Mouse (Mus musculus): ENCODE measurements at regions not wholly inside any gene's neighbourhood (a gene's known extent, or its start where the extent isn't known, plus 50 kb on each side); places are given as distances from the start of the nearest gene placed in this dataset.

GRCm38 (mm10) chr6:117256099-117256471 lies 87.8 kb downstream of the Cxcl12 start:
- no peaks in the 10 kb centered on the region for H3K36me3 ChIP-seq
- H3K27ac ChIP-seq (replicated peaks): no peak overlapping the region
- no peak overlapping the region for H3K9ac ChIP-seq (replicated peaks)
- H3K4me3 ChIP-seq: no peak overlapping the region
- no peak for ATAC-seq (ENCODE audit: low FRiP score, low read depth)
- H3K4me2 ChIP-seq (replicated peaks): no peak overlapping the region
- 83% methylated on average over 2 of the region's 2 CpGs for WGBS
- no peaks in the 10 kb centered on the region for H3K9me3 ChIP-seq
- no peaks in the 10 kb centered on the region for H3K27me3 ChIP-seq
- H3K4me1 ChIP-seq: peaks cover 15% of the 10 kb centered on the region

GRCm38 (mm10) chr6:117257591-117257990 lies 89.3 kb downstream of the Cxcl12 start:
- 69% methylated on average over 4 of the region's 4 CpGs for WGBS
- no peaks in the 10 kb centered on the region for H3K9me3 ChIP-seq
- H3K27me3 ChIP-seq: no peaks in the 10 kb centered on the region
- no peak overlapping the region for H3K9ac ChIP-seq (replicated peaks)
- peaks cover 15% of the 10 kb centered on the region for H3K4me1 ChIP-seq
- no peaks in the 10 kb centered on the region for H3K36me3 ChIP-seq
- ATAC-seq (ENCODE audit: low FRiP score, low read depth): no peak
- no peak overlapping the region for H3K27ac ChIP-seq (replicated peaks)
- no peak overlapping the region for H3K4me3 ChIP-seq
- H3K4me2 ChIP-seq (replicated peaks): no peak overlapping the region

- Histone ChIP-seq H3K4me1 (no peaks in the 10 kb centered on the region), H3K9ac (replicated peaks) (no peak overlapping the region), H3K9me3 (no peaks in the 10 kb centered on the region), H3K27ac (replicated peaks) (no peak overlapping the region), H3K36me3 (no peaks in the 10 kb centered on the region), H3K4me2 (replicated peaks) (no peak overlapping the region), H3K27me3 (no peaks in the 10 kb centered on the region), H3K4me3 (no peak overlapping the region)
- ATAC-seq (ENCODE audit: low FRiP score, low read depth): no peak
- 82% methylated on average over 1 of the region's 1 CpGs for WGBS
These were observed 99.6 kb downstream of the Cxcl12 start for GRCm38 (mm10) chr6:117267906-117268305.

- ATAC-seq (ENCODE audit: low FRiP score, low read depth): no peak
- no peaks in the 10 kb centered on the region for H3K27me3 ChIP-seq
- H3K27ac ChIP-seq (replicated peaks): no peak overlapping the region
These were observed 100.0 kb downstream of the Cxcl12 start for GRCm38 (mm10) chr6:117268376-117268775.

DNA sequence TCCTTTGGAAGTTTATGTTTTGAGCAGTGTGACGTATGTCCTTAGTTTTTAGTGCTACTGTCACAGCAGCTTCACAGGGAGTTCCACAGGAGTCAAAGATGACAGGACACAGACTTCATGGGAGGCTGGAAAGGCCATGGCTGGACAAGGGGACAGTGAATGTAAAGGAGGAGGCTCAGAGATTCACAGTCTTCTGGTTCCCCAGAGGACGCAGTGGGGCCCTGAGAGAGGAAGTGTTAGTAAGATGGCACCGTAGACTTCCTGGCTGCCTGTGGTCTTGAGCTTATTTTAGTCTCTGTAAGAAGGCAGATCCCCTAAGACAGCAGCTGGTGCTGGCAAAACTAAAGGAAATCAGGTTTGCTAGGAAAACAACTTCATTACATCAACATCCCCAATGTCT lies 101.9 kb downstream of the Cxcl12 start:
- H3K27ac ChIP-seq (replicated peaks): no peak overlapping the region
- WGBS: 91% methylated on average over 3 of the region's 3 CpGs
- ATAC-seq (ENCODE audit: low FRiP score, low read depth): no peak

More at GRCm38 (mm10) chr6:117268376-117268775, 100.0 kb downstream of the Cxcl12 start:
- H3K4me2 ChIP-seq (replicated peaks): no peak overlapping the region
- H3K4me3 ChIP-seq: no peak overlapping the region
- no peak overlapping the region for H3K9ac ChIP-seq (replicated peaks)
- no peaks in the 10 kb centered on the region for H3K9me3 ChIP-seq
- H3K36me3 ChIP-seq: no peaks in the 10 kb centered on the region
- 84% methylated on average over 2 of the region's 2 CpGs for WGBS
- no peaks in the 10 kb centered on the region for H3K4me1 ChIP-seq

GRCm38 (mm10) chr6:117271562-117272226 lies 103.4 kb downstream of the Cxcl12 start:
- Histone ChIP-seq H3K4me2 (replicated peaks) (no peak overlapping the region), H3K27me3 (no peaks in the 10 kb centered on the region), H3K27ac (replicated peaks) (no peak overlapping the region), H3K4me3 (no peak overlapping the region), H3K9ac (replicated peaks) (no peak overlapping the region; the same call in 1 of the 2 replicates), H3K36me3 (no peaks in the 10 kb centered on the region), H3K9me3 (no peaks in the 10 kb centered on the region), H3K4me1 (no peaks in the 10 kb centered on the region)
- WGBS: 87% methylated on average over 12 of the region's 12 CpGs
- ATAC-seq (ENCODE audit: low FRiP score, low read depth): no peak

More for the DNA sequence above, 101.9 kb downstream of the Cxcl12 start:
- H3K4me2 ChIP-seq (replicated peaks): no peak overlapping the region
- no peaks in the 10 kb centered on the region for H3K4me1 ChIP-seq
- no peaks in the 10 kb centered on the region for H3K36me3 ChIP-seq
- no peak overlapping the region for H3K4me3 ChIP-seq
- H3K27me3 ChIP-seq: no peaks in the 10 kb centered on the region
- H3K9ac ChIP-seq (replicated peaks): no peak overlapping the region
- H3K9me3 ChIP-seq: no peaks in the 10 kb centered on the region

DNA sequence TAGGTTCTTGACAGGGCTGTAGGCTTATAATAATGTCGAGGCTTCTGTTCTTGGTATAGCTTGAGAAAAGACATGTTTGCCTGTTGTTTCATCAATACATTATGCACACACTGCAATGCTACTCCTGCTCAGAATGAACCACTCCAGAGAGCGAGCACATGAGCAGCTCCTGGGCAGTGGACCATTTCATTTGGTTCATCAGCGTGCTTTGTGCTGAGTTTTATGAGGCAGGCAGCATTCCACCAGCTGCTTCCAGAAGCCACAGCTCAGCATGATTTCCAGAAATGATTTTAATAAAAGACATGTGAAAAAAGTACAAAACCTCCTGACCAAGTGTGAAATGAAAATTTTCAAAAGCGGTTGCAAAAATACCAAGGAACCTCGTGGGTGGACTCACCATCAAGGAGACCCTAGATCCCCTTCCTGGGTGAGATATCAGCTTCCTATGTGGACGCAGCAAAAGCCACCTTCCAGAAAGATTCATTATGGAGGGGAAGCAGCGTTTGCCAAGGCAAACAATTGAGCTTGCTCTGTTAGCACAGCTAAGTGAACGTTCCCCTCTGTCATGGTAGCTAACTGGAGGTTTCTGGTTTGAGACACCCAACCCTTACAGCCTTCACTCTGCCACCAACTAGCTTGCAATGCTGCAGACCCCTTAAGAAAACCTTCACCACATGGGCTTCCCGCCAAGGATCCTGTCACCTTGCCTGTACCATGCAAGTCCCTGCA lies 104.1 kb downstream of the Cxcl12 start:
- Histone ChIP-seq H3K27ac (replicated peaks) (no peak overlapping the region), H3K4me3 (no peak overlapping the region), H3K4me2 (replicated peaks) (no peak overlapping the region), H3K9me3 (no peaks in the 10 kb centered on the region), H3K4me1 (no peaks in the 10 kb centered on the region), H3K36me3 (no peaks in the 10 kb centered on the region), H3K27me3 (no peaks in the 10 kb centered on the region), H3K9ac (replicated peaks) (no peak overlapping the region)
- ATAC-seq (ENCODE audit: low FRiP score, low read depth): no peak
- 78% methylated on average over 9 of the region's 9 CpGs for WGBS

GRCm38 (mm10) chr6:117275915-117276314 lies 107.6 kb downstream of the Cxcl12 start:
- Histone ChIP-seq H3K9me3 (no peaks in the 10 kb centered on the region), H3K4me2 (replicated peaks) (no peak overlapping the region), H3K27me3 (no peaks in the 10 kb centered on the region), H3K27ac (replicated peaks) (no peak overlapping the region), H3K9ac (replicated peaks) (no peak overlapping the region), H3K4me1 (no peaks in the 10 kb centered on the region), H3K36me3 (no peaks in the 10 kb centered on the region), H3K4me3 (no peak overlapping the region)
- ATAC-seq (ENCODE audit: low FRiP score, low read depth): no peak
- 92% methylated on average over 5 of the region's 5 CpGs for WGBS

GRCm38 (mm10) chr6:117276850-117277249 lies 108.5 kb downstream of the Cxcl12 start:
- no peak overlapping the region for H3K27ac ChIP-seq (replicated peaks)
- H3K4me2 ChIP-seq (replicated peaks): no peak overlapping the region
- no peak for ATAC-seq (ENCODE audit: low FRiP score, low read depth)
- H3K27me3 ChIP-seq: no peaks in the 10 kb centered on the region
- no peaks in the 10 kb centered on the region for H3K36me3 ChIP-seq
- H3K9me3 ChIP-seq: no peaks in the 10 kb centered on the region
- no peak overlapping the region for H3K9ac ChIP-seq (replicated peaks)
- no peak overlapping the region for H3K4me3 ChIP-seq
- 80% methylated on average over 3 of the region's 3 CpGs for WGBS
- no peaks in the 10 kb centered on the region for H3K4me1 ChIP-seq

- H3K4me3 ChIP-seq: no peak overlapping the region
- no peaks in the 10 kb centered on the region for H3K27me3 ChIP-seq
- H3K36me3 ChIP-seq: no peaks in the 10 kb centered on the region
- no peaks in the 10 kb centered on the region for H3K9me3 ChIP-seq
- ATAC-seq (ENCODE audit: low FRiP score, low read depth): no peak
- no peak overlapping the region for H3K4me2 ChIP-seq (replicated peaks)
- no peaks in the 10 kb centered on the region for H3K4me1 ChIP-seq
- H3K27ac ChIP-seq (replicated peaks): no peak overlapping the region
- H3K9ac ChIP-seq (replicated peaks): no peak overlapping the region
These were observed 111.0 kb downstream of the Cxcl12 start for GRCm38 (mm10) chr6:117279297-117279696.

- WGBS: 57% methylated on average over 14 of the region's 14 CpGs
- ATAC-seq (ENCODE audit: low FRiP score, low read depth): peak; percentile 52; the same call in 1 of the 2 replicates
- H3K27ac ChIP-seq (replicated peaks): no peak overlapping the region
These were observed 111.6 kb downstream of the Cxcl12 start for GRCm38 (mm10) chr6:117279786-117280411.

GRCm38 (mm10) chr6:117280911-117281310 lies 112.6 kb downstream of the Cxcl12 start:
- H3K9ac ChIP-seq (replicated peaks): no peak overlapping the region
- H3K27ac ChIP-seq (replicated peaks): no peak overlapping the region
- H3K9me3 ChIP-seq: no peaks in the 10 kb centered on the region
- H3K27me3 ChIP-seq: no peaks in the 10 kb centered on the region
- H3K4me3 ChIP-seq: no peak overlapping the region
- H3K4me2 ChIP-seq (replicated peaks): no peak overlapping the region
- no peaks in the 10 kb centered on the region for H3K4me1 ChIP-seq
- 87% methylated on average over 3 of the region's 3 CpGs for WGBS
- H3K36me3 ChIP-seq: no peaks in the 10 kb centered on the region
- ATAC-seq (ENCODE audit: low FRiP score, low read depth): no peak

More at GRCm38 (mm10) chr6:117279786-117280411, 111.6 kb downstream of the Cxcl12 start:
- Histone ChIP-seq H3K4me3 (no peak overlapping the region), H3K4me1 (no peaks in the 10 kb centered on the region), H3K9me3 (no peaks in the 10 kb centered on the region), H3K36me3 (no peaks in the 10 kb centered on the region), H3K9ac (replicated peaks) (no peak overlapping the region), H3K4me2 (replicated peaks) (no peak overlapping the region), H3K27me3 (no peaks in the 10 kb centered on the region)
